Mouse (Mus musculus): ENCODE results near the gene Olfr1174-ps.

The Olfr1174-ps gene

GRCm38 (mm10) chr2:88315035-88315434 is at the start of gene Olfr1174-ps:
Olfr1174-ps (minus strand) TSS chr2:88315135.
- DNase-seq (ENCODE audit: low spot score) = no peak

- no peak for DNase-seq (ENCODE audit: low spot score)
Measured at GRCm38 (mm10) chr2:88356304-88356703, 41.4 kb upstream of the Olfr1174-ps start.

GRCm38 (mm10) chr2:88346392-88346791 is 31.5 kb upstream of the Olfr1174-ps start, which contains the start of gene Olfr1177-ps:
Olfr1177-ps (minus strand) TSS chr2:88346492.
- no peak for DNase-seq (ENCODE audit: low spot score)

GRCm38 (mm10) chr2:88336421-88336820 is 21.5 kb upstream of the Olfr1174-ps start, which contains the start of gene Olfr1176:
Olfr1176 (plus strand) TSS chr2:88336721.
- DNase-seq (ENCODE audit: low spot score) = no peak

DNA sequence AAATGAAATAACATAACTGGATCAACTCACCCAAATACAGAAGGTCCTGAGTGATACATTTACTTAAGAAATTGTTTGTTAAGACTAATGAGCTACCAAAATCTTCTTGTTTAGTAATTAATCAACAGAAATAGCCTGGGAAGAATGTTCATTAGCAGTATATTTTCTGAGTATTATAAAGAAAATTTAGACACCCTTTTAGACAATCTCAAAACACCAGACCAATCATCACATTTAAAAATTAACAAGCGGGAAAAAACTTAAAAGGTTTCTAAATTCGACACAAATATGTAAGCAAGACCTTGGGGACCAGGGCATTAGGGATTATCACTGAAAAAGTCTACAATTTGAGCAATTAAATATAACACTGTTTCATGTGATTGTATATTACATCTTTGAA is 12.2 kb upstream of the Olfr1174-ps start, which contains the start of gene Olfr1175-ps:
Gene Olfr1175-ps (minus strand): TSS at position 101 of the 400 bp plus-strand sequence.
- no peak for DNase-seq (ENCODE audit: low spot score)

DNA sequence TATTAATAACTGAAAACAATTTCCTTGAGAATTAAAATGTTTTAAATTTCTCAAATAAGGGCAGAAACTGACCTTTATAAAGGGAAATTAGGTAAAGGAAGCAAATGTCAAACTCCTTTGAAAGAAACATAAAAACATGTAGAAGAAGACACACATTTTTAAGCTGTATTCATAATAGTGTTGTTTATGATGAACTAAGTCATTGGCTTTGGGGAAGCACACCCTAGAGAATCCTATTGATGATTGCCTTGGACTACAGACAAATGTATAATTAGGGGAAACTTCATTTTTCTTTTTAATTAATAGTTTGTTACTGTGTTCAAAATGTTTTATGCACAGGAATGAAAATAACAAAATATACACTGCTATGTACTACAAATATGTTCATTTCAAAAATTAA is 35.2 kb downstream of the Olfr1174-ps start, which contains the start of gene Olfr1173:
Gene Olfr1173 (minus strand): TSS at position 101 of the 400 bp plus-strand sequence.
- DNase-seq (ENCODE audit: low spot score) = no peak

All from layer of hippocampus, adult 11-12 months (tissue).